Mouse (Mus musculus): Measurements from ENCODE around the gene Scp2. TPM values are rescaled to one million over a fixed set of nuclear protein-coding genes. Genes with fewer than 3 reads are reported as not detected.
"Not testable (repeated sequence)": the region's sequence is repeated elsewhere in the genome, so short reads cannot be mapped to it uniquely, and the experiment has no call there.

Scp2 gene
- polyA plus RNA-seq, 1 experiment, result 19.3 TPM

GRCm38 (mm10) chr4:108161936-108162335 is 17.1 kb upstream of the Scp2 start:
- Histone ChIP-seq H3K4me1 (ENCODE audit: control insufficient read depth, insufficient read depth, low read length) (peaks cover 11% of the 10 kb centered on the region), H3K27me3 (ENCODE audit: control insufficient read depth, insufficient read depth, low read length) (no peaks in the 10 kb centered on the region), H3K27ac (ENCODE audit: control insufficient read depth, insufficient read depth, low read depth, low read length) (no peak overlapping the region), H3K4me3 (ENCODE audit: control insufficient read depth, low read depth, low read length) (no peak overlapping the region), H3K36me3 (ENCODE audit: control insufficient read depth, insufficient read depth, low read length) (no peaks in the 10 kb centered on the region)
- TF ChIP-seq CTCF (IDR thresholded peaks at IDR 0.05; ENCODE audit: control insufficient read depth, insufficient read depth, insufficient replicate concordance, low read depth, low read length) (no peak), POLR2A (IDR thresholded peaks at IDR 0.05; ENCODE audit: control insufficient read depth, low read depth, low read length) (no peak)

GRCm38 (mm10) chr4:108155141-108155540 is 10.3 kb upstream of the Scp2 start:
- H3K36me3 ChIP-seq (ENCODE audit: control insufficient read depth, insufficient read depth, low read length); H3K27me3 ChIP-seq (ENCODE audit: control insufficient read depth, insufficient read depth, low read length); H3K27ac ChIP-seq (ENCODE audit: control insufficient read depth, insufficient read depth, low read depth, low read length); H3K4me3 ChIP-seq (ENCODE audit: control insufficient read depth, low read depth, low read length); H3K4me1 ChIP-seq (ENCODE audit: control insufficient read depth, insufficient read depth, low read length): not testable (repeated sequence)

GRCm38 (mm10) chr4:108145554-108145953 is 756 bp upstream of the Scp2 start:
- not testable (repeated sequence) for H3K27me3 ChIP-seq (ENCODE audit: control insufficient read depth, insufficient read depth, low read length); H3K27ac ChIP-seq (ENCODE audit: control insufficient read depth, insufficient read depth, low read depth, low read length); H3K36me3 ChIP-seq (ENCODE audit: control insufficient read depth, insufficient read depth, low read length); H3K4me3 ChIP-seq (ENCODE audit: control insufficient read depth, low read depth, low read length); H3K4me1 ChIP-seq (ENCODE audit: control insufficient read depth, insufficient read depth, low read length)

- no peaks in the 10 kb centered on the region for H3K4me1 ChIP-seq (ENCODE audit: control insufficient read depth, insufficient read depth, low read length)
- H3K4me3 ChIP-seq (ENCODE audit: control insufficient read depth, low read depth, low read length), result no peak overlapping the region
- no peaks in the 10 kb centered on the region for H3K36me3 ChIP-seq (ENCODE audit: control insufficient read depth, insufficient read depth, low read length)
- H3K27ac ChIP-seq (ENCODE audit: control insufficient read depth, insufficient read depth, low read depth, low read length), result no peak overlapping the region
- no peaks in the 10 kb centered on the region for H3K27me3 ChIP-seq (ENCODE audit: control insufficient read depth, insufficient read depth, low read length)
- no peak for TF ChIP-seq POLR2A (IDR thresholded peaks at IDR 0.05; ENCODE audit: control insufficient read depth, low read depth, low read length)
- no peak for TF ChIP-seq CTCF (IDR thresholded peaks at IDR 0.05; ENCODE audit: control insufficient read depth, insufficient read depth, insufficient replicate concordance, low read depth, low read length)
Measured at GRCm38 (mm10) chr4:108143778-108144177, 1.0 kb downstream of the Scp2 start.

- not testable (repeated sequence) for H3K27me3 ChIP-seq (ENCODE audit: control insufficient read depth, insufficient read depth, low read length); H3K27ac ChIP-seq (ENCODE audit: control insufficient read depth, insufficient read depth, low read depth, low read length); H3K4me3 ChIP-seq (ENCODE audit: control insufficient read depth, low read depth, low read length); H3K36me3 ChIP-seq (ENCODE audit: control insufficient read depth, insufficient read depth, low read length); H3K4me1 ChIP-seq (ENCODE audit: control insufficient read depth, insufficient read depth, low read length)
Measured at GRCm38 (mm10) chr4:108143178-108143577, 1.6 kb downstream of the Scp2 start.

- H3K36me3 ChIP-seq (ENCODE audit: control insufficient read depth, insufficient read depth, low read length), result no peaks in the 10 kb centered on the region
- H3K4me3 ChIP-seq (ENCODE audit: control insufficient read depth, low read depth, low read length), result no peak overlapping the region
- H3K27ac ChIP-seq (ENCODE audit: control insufficient read depth, insufficient read depth, low read depth, low read length), result no peak overlapping the region
- H3K4me1 ChIP-seq (ENCODE audit: control insufficient read depth, insufficient read depth, low read length), result no peaks in the 10 kb centered on the region
- TF ChIP-seq POLR2A (IDR thresholded peaks at IDR 0.05; ENCODE audit: control insufficient read depth, low read depth, low read length) (no peak), CTCF (IDR thresholded peaks at IDR 0.05; ENCODE audit: control insufficient read depth, insufficient read depth, insufficient replicate concordance, low read depth, low read length) (no peak)
- H3K27me3 ChIP-seq (ENCODE audit: control insufficient read depth, insufficient read depth, low read length), result no peaks in the 10 kb centered on the region
Measured at GRCm38 (mm10) chr4:108136938-108137337, 7.9 kb downstream of the Scp2 start.

- Histone ChIP-seq H3K4me1 (ENCODE audit: control insufficient read depth, insufficient read depth, low read length) (no peaks in the 10 kb centered on the region), H3K27ac (ENCODE audit: control insufficient read depth, insufficient read depth, low read depth, low read length) (no peak overlapping the region), H3K4me3 (ENCODE audit: control insufficient read depth, low read depth, low read length) (no peak overlapping the region), H3K27me3 (ENCODE audit: control insufficient read depth, insufficient read depth, low read length) (no peaks in the 10 kb centered on the region), H3K36me3 (ENCODE audit: control insufficient read depth, insufficient read depth, low read length) (no peaks in the 10 kb centered on the region)
- TF ChIP-seq POLR2A (IDR thresholded peaks at IDR 0.05; ENCODE audit: control insufficient read depth, low read depth, low read length) (no peak), CTCF (IDR thresholded peaks at IDR 0.05; ENCODE audit: control insufficient read depth, insufficient read depth, insufficient replicate concordance, low read depth, low read length) (no peak)
Measured at GRCm38 (mm10) chr4:108130452-108130851, 14.3 kb downstream of the Scp2 start.

- Histone ChIP-seq H3K4me3 (ENCODE audit: control insufficient read depth, low read depth, low read length) (no peak overlapping the region), H3K27me3 (ENCODE audit: control insufficient read depth, insufficient read depth, low read length) (no peaks in the 10 kb centered on the region), H3K36me3 (ENCODE audit: control insufficient read depth, insufficient read depth, low read length) (no peaks in the 10 kb centered on the region), H3K4me1 (ENCODE audit: control insufficient read depth, insufficient read depth, low read length) (no peaks in the 10 kb centered on the region), H3K27ac (ENCODE audit: control insufficient read depth, insufficient read depth, low read depth, low read length) (no peak overlapping the region)
- TF ChIP-seq CTCF (IDR thresholded peaks at IDR 0.05; ENCODE audit: control insufficient read depth, insufficient read depth, insufficient replicate concordance, low read depth, low read length), result no peak
- no peak for TF ChIP-seq POLR2A (IDR thresholded peaks at IDR 0.05; ENCODE audit: control insufficient read depth, low read depth, low read length)
Measured at GRCm38 (mm10) chr4:108128339-108128738, 16.5 kb downstream of the Scp2 start.
